ENCODE assay signal across 31 mouse cellular contexts in the genomic region with DNA sequence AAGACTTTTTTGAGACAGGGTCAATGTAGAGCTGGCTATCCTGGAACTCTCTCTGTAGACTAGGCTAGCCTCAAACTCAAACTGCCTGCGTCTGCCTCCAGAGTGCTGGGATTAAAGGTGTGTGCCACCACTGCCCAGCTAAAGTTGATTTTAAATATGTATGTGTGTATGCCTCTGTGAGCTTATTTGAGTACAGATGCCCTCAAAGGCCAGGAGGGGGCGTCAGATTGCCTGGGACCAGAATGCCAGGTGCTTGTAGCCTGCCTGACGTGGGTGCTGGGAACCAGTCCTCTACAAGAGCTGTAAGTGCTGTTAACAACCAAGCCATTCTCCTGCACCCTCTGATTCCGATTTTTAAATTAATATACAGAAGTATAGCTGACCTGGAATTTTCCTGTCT. TPM values are rescaled to one million over a fixed set of nuclear protein-coding genes. Genes with fewer than 3 reads are reported as not detected.
DNase-seq lines count a peak whose midpoint lies in the region; ATAC-seq and TF ChIP-seq lines count a peak whose summit lies in the region.
"Had no signal": no experiment of that assay in that cellular context is flagged by ENCODE, and none has a peak within 500 bp of the region (broad histone marks: within the 10 kb centered on the region; RNA-seq: fewer than 3 reads in every experiment).

No protein-coding gene starts in this region.

- H3K4me1 ChIP-seq in testis, adult 2 months (ENCODE audit: control insufficient read depth, insufficient read depth, low read length), result no peaks in the 10 kb centered on the region
- H3K4me1 ChIP-seq: embryonic facial prominence, embryonic 10.5 days; embryonic facial prominence, embryonic 15.5 days; forebrain, embryonic 12.5 days; hindbrain, embryonic 13.5 days; midbrain, embryonic 10.5 days; midbrain, embryonic 15.5 days had no signal

- H3K36me3 ChIP-seq in testis, adult 2 months (ENCODE audit: control insufficient read depth, insufficient read depth, low read length), result no peaks in the 10 kb centered on the region
- H3K36me3 ChIP-seq: embryonic facial prominence, embryonic 15.5 days; midbrain, embryonic 15.5 days; neural tube, embryonic 15.5 days had no signal

- H3K4me3 ChIP-seq in testis, adult 2 months (ENCODE audit: control insufficient read depth, low read depth, low read length), result no peak overlapping the region
- H3K4me3 ChIP-seq: embryonic facial prominence, embryonic 10.5 days; embryonic facial prominence, embryonic 15.5 days; forebrain, embryonic 12.5 days; heart, embryonic 12.5 days; hindbrain, embryonic 13.5 days; limb, embryonic 13.5 days; liver, embryonic 12.5 days; midbrain, embryonic 10.5 days; midbrain, embryonic 15.5 days; neural tube, embryonic 15.5 days had no signal

- no peak overlapping the region for H3K27ac ChIP-seq in testis, adult 2 months (ENCODE audit: control insufficient read depth, insufficient read depth, low read depth, low read length)
- H3K27ac ChIP-seq: embryonic facial prominence, embryonic 10.5 days; embryonic facial prominence, embryonic 15.5 days; forebrain, embryonic 12.5 days; hindbrain, embryonic 13.5 days; limb, embryonic 13.5 days; liver, embryonic 12.5 days; midbrain, embryonic 10.5 days; midbrain, embryonic 15.5 days; neural tube, embryonic 15.5 days had no signal

- peak; percentile 28; the same call in 1 of the 2 replicates for TF ChIP-seq CTCF in testis, adult 2 months (IDR thresholded peaks at IDR 0.05; ENCODE audit: control insufficient read depth, insufficient read depth, insufficient replicate concordance, low read depth, low read length)

- H3K27me3 ChIP-seq in testis, adult 2 months (ENCODE audit: control insufficient read depth, insufficient read depth, low read length), result no peaks in the 10 kb centered on the region
- H3K27me3 ChIP-seq: embryonic facial prominence, embryonic 15.5 days; forebrain, embryonic 12.5 days; heart, embryonic 12.5 days; hindbrain, embryonic 13.5 days; limb, embryonic 13.5 days; liver, embryonic 12.5 days; midbrain, embryonic 15.5 days; neural tube, embryonic 15.5 days had no signal

- TF ChIP-seq POLR2A in testis, adult 2 months (IDR thresholded peaks at IDR 0.05; ENCODE audit: control insufficient read depth, low read depth, low read length), result no peak

- ATAC-seq in CD4-positive, CD25-positive, alpha-beta regulatory T cell, adult 4 months, result no peak
- ATAC-seq: activated CD4-positive, CD25-positive, alpha-beta regulatory T cell, adult 4 months; intestine, postnatal 0 days; liver, embryonic 12.5 days; liver, postnatal 0 days; midbrain, embryonic 15.5 days had no signal

- peak; percentile 36 for DNase-seq in CD4-positive, CD25-positive, alpha-beta regulatory T cell, adult 2 months (ENCODE audit: low read depth, low spot score)
- DNase-seq in testis, postnatal 14 days (ENCODE audit: low spot score), result no peak
- DNase-seq in induced T-regulatory cell, adult 2 months (ENCODE audit: low read depth), result peak; percentile 37
- DNase-seq in gastrocnemius, postnatal 25 days, result no peak
- DNase-seq in left cerebral cortex, postnatal 4 days, result no peak
- DNase-seq: adrenal gland, adult 2 months; adrenal gland, postnatal 36 days; cerebellum, adult 8-10 months; cerebellum, postnatal 25 days; gastrocnemius, postnatal 14 days; heart, adult 18-20 months; heart, postnatal 4 days; kidney, postnatal 25 days; liver, postnatal 0 days; lung, postnatal 14 days; retina, postnatal 1 day; right cerebral cortex, postnatal 14 days had no signal

- intact Hi-C loops in left cerebral cortex, postnatal 4 days (cut with DNase I), result no loop called here

RNA-seq across cellular contexts. Expression of gene Foxn3, which starts 23.2 kb away (rescaled TPM):
- 100 to 1,000 TPM; 129 to 166 TPM for polyA plus RNA-seq in CD4-positive, CD25-positive, alpha-beta regulatory T cell, adult 4 months (2017; shearing (Covaris generic))
- polyA plus RNA-seq in testis, adult 2 months (2012; rRNA removed), result 7.3 and 8.2 TPM in 2 replicates
- 100 to 1,000 TPM; 163 to 186 TPM for total RNA-seq in gastrocnemius, postnatal 25 days (2021)
- total RNA-seq in left cerebral cortex, postnatal 4 days (2021), result 10 to 100 TPM; 73.5 to 79.5 TPM

Comparison
In these comparisons a context has a peak if more than half of its experiments do, and no peak if none do; other contexts are left out.
1. DNase-seq: peak in CD4-positive, CD25-positive, alpha-beta regulatory T cell, adult 2 months (single experiment) and induced T-regulatory cell, adult 2 months (single experiment); none in testis, postnatal 14 days (single experiment), gastrocnemius, postnatal 25 days (single experiment) and left cerebral cortex, postnatal 4 days (single experiment).